Mouse (Mus musculus): Measurements from ENCODE around the gene Dhrs3.

The Dhrs3 gene

GRCm38 (mm10) chr4:144939847-144940411 lies 47.3 kb downstream of the Dhrs3 start:
- no peak for DNase-seq (ENCODE audit: extremely low spot score, low spot score)

GRCm38 (mm10) chr4:144940796-144941462 lies 48.3 kb downstream of the Dhrs3 start:
- no peak for DNase-seq (ENCODE audit: extremely low spot score, low spot score)

DNA sequence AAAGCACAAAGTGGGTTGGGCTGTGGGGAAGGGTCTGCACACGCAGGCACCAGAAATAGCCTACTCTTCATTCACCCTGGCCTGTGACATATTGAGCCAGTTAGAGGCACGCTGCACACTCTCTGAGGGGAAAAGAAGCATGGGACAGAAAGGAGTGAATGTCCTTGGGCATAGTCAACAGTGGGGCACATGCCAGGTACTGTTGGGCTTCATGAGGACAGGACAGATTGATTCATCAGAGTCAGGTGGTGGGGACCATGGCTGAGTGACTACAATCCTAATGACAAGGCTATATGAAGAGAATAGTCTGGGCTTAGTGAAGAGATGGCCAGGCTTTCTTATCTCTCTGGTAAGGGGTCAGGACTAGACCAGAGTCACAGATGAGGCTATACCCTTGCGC lies 49.8 kb downstream of the Dhrs3 start:
- no peak for DNase-seq (ENCODE audit: extremely low spot score, low spot score)

GRCm38 (mm10) chr4:144943273-144943672 lies 50.6 kb downstream of the Dhrs3 start:
- DNase-seq (ENCODE audit: extremely low spot score, low spot score): no peak

DNA sequence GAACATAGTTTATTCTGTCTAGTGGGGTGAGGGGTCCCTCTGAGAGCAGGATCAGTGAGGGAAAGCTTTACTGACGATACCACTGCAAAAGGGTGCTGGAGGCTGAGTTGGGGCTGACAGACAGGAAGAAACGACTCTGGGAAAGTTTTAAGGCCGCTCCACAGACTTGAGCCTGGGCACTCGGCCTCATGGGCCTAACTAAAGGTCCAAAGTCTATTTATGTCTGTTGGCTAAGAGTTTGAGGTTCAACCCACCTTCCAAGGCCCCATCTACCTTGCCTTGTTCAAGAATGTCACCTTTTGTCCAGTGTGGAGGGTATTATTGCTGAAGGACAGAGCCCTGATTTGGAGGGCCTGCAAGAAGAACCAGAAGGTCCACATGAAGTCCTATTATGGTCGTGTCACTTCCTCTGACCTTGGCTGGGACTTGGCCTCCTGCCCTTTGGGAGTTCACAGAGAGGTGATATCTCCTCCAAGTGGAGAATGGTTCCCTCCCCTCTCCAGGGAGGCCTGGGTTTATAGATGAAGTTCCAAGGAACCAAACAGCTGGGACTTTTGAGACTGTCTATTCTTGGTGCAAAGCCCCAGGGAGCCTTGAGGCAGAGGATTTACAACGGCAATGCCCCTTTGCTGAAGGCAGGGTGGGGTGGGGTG lies 55.2 kb downstream of the Dhrs3 start:
- DNase-seq (ENCODE audit: extremely low spot score, low spot score): no peak

- DNase-seq (ENCODE audit: extremely low spot score, low spot score): peak; percentile 86
Measured at GRCm38 (mm10) chr4:144949441-144950326, 57.1 kb downstream of the Dhrs3 start.

- DNase-seq (ENCODE audit: extremely low spot score, low spot score): no peak
Measured at GRCm38 (mm10) chr4:144950327-144950711, 57.7 kb downstream of the Dhrs3 start.

DNA sequence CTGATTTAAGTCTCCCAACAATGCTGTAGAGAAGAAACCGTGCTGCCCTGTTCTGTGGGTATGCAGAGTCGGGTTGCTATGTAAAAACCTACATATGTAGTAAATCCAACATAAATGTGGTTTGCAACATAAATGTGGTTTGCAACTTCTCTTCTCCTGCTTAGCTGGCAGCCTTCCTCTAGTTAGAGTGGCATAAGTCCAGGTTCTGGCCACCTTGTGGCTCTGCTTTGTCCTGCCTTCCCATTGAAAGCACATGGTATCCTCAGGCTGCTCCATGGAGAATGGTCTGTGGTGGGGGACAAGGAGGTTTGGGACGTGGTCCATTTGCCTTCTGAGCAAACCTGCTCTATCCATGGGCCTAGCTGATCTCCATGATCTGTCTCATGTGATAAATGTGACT lies 58.3 kb downstream of the Dhrs3 start:
- DNase-seq (ENCODE audit: extremely low spot score, low spot score): no peak

DNA sequence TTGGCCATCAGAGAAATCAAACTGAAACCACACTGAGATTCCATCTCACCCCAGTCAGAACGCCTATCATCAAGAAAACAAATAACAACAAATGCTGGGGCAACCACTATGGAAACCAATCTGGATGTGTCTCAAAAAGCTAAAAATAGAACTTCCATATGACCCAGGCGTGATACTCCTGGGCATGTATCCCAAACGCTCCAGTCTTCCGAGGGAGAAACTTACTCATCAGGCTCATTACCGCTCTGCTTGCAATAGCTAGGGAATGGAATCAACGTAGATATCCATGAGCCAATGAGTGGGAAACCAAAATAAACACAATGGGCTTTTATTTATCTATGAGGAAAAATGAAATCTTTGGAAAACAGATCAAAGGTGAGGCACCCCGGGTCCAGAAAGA lies 59.2 kb downstream of the Dhrs3 start:
- DNase-seq (ENCODE audit: extremely low spot score, low spot score): no peak

GRCm38 (mm10) chr4:144953421-144953820 lies 60.8 kb downstream of the Dhrs3 start:
- DNase-seq (ENCODE audit: extremely low spot score, low spot score): no peak

- DNase-seq (ENCODE audit: extremely low spot score, low spot score): no peak
Measured at GRCm38 (mm10) chr4:144955863-144956262, 63.2 kb downstream of the Dhrs3 start.

- no peak for DNase-seq (ENCODE audit: extremely low spot score, low spot score)
Measured at GRCm38 (mm10) chr4:144956293-144956692, 63.7 kb downstream of the Dhrs3 start.

DNA sequence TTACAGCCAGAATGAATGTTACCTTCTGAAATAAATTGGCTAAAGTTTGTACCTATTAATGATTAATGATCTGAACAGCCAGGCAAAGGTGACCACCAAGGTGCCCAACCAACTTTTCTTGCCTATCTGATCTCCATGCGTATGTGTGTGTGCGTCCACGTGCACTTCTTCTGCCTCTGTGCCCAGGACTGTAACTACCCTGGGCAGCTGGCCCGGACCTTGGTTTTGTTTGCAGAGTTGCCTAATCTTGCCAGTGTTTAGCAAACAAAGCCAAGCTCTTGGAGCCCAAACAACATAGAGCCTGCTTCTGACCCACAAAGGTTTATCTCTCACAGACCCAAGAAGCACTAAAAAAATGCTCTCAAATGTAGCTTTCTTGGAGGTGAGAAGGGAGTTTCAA lies 64.6 kb downstream of the Dhrs3 start:
- DNase-seq (ENCODE audit: extremely low spot score, low spot score): no peak

- no peak for DNase-seq (ENCODE audit: extremely low spot score, low spot score)
Measured at GRCm38 (mm10) chr4:144957721-144958120, 65.1 kb downstream of the Dhrs3 start.

DNA sequence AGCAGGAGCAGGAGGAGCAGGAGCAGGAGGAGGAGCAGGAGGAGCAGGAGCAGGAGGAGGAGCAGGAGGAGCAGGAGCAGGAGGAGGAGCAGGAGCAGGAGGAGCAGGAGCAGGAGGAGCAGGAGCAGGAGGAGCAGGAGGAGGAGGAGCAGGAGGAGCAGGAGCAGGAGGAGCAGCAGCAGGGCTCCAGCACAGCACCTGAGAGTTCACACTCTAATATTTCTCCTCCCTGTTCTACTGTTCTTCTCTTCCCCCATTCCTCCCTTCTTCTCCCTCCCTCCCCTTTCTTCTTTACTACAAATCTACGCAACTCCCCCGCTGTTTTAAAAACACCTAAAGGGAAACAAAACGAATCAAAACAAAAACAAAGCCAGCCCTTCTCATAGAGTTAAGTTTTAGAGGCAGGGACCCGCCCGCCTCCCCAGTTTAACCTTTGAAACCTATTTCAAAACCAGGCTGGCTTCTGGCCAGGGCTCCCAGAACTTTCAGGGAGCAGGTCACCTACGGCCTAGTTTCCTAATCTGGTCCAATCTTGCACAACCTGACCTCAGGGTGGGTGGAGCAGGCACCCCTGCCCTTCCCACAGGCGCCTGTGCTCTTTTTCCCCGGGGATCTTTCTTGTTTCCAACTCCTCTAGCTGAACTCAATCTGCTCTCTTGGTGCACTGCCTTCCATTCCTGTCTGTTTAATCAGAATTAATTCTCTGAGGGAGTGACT lies 67.7 kb downstream of the Dhrs3 start:
- no peak for DNase-seq (ENCODE audit: extremely low spot score, low spot score)

DNA sequence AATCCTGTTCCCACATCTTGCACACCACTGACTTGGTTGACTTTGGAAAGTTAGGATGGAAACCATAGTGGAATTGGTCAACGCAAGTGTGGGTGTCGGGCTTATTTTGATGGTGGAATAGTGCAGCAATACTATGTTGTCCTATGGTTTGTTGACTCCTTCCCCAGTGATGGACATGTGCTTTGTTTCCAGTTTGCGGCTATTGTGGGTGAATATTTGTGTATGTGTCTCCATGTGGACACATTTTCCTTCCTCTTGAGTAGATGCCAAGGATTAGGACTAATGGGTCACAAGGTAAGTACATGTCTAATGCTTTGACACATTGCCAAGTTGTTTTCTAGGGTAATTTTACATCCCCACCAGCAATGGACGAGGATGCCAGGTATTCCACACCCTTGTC lies 68.6 kb downstream of the Dhrs3 start:
- DNase-seq (ENCODE audit: extremely low spot score, low spot score): no peak

- DNase-seq (ENCODE audit: extremely low spot score, low spot score): no peak
Measured at GRCm38 (mm10) chr4:144961696-144962095, 69.1 kb downstream of the Dhrs3 start.

GRCm38 (mm10) chr4:144965255-144965654 lies 72.6 kb downstream of the Dhrs3 start:
- no peak for DNase-seq (ENCODE audit: extremely low spot score, low spot score)

- DNase-seq (ENCODE audit: extremely low spot score, low spot score): no peak
Measured at GRCm38 (mm10) chr4:144968371-144968770, 75.7 kb downstream of the Dhrs3 start.

GRCm38 (mm10) chr4:144969030-144969429 lies 76.4 kb downstream of the Dhrs3 start:
- no peak for DNase-seq (ENCODE audit: extremely low spot score, low spot score)

- DNase-seq (ENCODE audit: extremely low spot score, low spot score): no peak
Measured at GRCm38 (mm10) chr4:144971048-144971447, 78.4 kb downstream of the Dhrs3 start.

Data from neural tube, embryonic 10.5 days (tissue).